Mouse (Mus musculus) lung, embryonic 15.5 days (tissue): Measurements from ENCODE around the gene Itpr1. TPM values are rescaled to one million over a fixed set of nuclear protein-coding genes. Genes with fewer than 3 reads are reported as not detected.

Experiments
- ATAC-seq: fragments of 200-750 bp; cut with Nextera tagmentation; 2 replicates; pipeline ENCODE4 v1.8.0; 2017; ENCODE audit warnings: moderate number of reproducible peaks, borderline replicate concordance; ENCODE audit not compliant: low FRiP score, low TSS enrichment; ENCODE audit errors: extremely low read depth
- H3K27ac ChIP-seq: fragments of 300-500 bp; sonication (generic); 2 replicates; pipeline ENCODE4 v1.5.1; 2015; ENCODE audit warnings: moderate library complexity, mild to moderate bottlenecking, inconsistent platforms
- H3K27me3 ChIP-seq: fragments of 300-500 bp; sonication (generic); 2 replicates; pipeline ENCODE4 v1.6.1; 2015; ENCODE audit warnings: inconsistent platforms
- H3K36me3 ChIP-seq: fragments of 300-500 bp; sonication (generic); 2 replicates; pipeline ENCODE4 v1.6.1; 2015; ENCODE audit warnings: inconsistent platforms
- H3K4me1 ChIP-seq: fragments of 300-500 bp; sonication (generic); 2 replicates; pipeline ENCODE4 v1.6.1; 2015; ENCODE audit warnings: inconsistent platforms
- H3K4me2 ChIP-seq: fragments of 300-500 bp; sonication (generic); 2 replicates; pipeline ENCODE4 v1.6.1; 2015; ENCODE audit warnings: inconsistent platforms, mild to moderate bottlenecking, moderate library complexity
- H3K4me3 ChIP-seq: fragments of 300-500 bp; sonication (generic); 2 replicates; pipeline ENCODE4 v1.5.1; 2015; ENCODE audit warnings: mild to moderate bottlenecking, inconsistent platforms
- H3K9ac ChIP-seq: fragments of 300-500 bp; sonication (generic); 2 replicates; pipeline ENCODE4 v1.6.1; 2015; ENCODE audit warnings: inconsistent platforms
- H3K9me3 ChIP-seq: fragments of 300-500 bp; sonication (generic); 2 replicates; pipeline ENCODE4 v1.6.1; 2016; ENCODE audit warnings: inconsistent platforms
- WGBS: fragments of 180-500 bp; shearing (Covaris S2); methylation state at CpG from one replicate; pipeline ENCODE4 v1.1.7; 2015; 5-methylcytosine and 5-hydroxymethylcytosine counted together
- polyA plus RNA-seq: library from polyadenylated mRNA; unstranded; fragments of >200 nt; fragmentation: Nextera tagmentation; extraction: Ambion mirVana; gene quantifications from 2 replicates; pipeline ENCODE4 v1.2.1, GENCODE M21; 2015

Gene Itpr1
- polyA plus RNA-seq, 1 experiment from 2014 or later, result 14.9 TPM

DNA sequence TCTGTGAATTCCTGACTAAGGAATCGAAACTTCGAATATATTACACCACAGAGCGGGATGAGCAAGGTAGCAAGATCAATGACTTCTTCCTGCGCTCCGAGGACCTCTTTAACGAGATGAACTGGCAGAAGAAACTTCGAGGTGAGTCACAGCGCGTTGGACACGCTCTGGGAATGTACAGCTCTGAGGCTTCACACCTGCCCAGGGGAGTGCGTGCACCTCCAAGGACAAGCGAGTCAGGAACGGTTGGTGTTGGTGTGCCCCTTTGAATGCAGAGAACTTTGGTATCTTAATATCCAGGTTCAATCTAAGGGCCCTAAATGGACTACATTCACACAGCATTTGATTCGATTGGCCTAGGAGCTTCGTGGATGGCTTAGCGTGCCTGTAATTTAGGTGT lies 280.9 kb downstream of the Itpr1 start:
- no peak overlapping the region for H3K27ac ChIP-seq
- no peaks in the 10 kb centered on the region for H3K27me3 ChIP-seq
- WGBS, result 86% methylated on average over 16 of the region's 16 CpGs
- no peak overlapping the region for H3K4me2 ChIP-seq
- peaks cover 11% of the 10 kb centered on the region; the same call in 1 of the 2 replicates for H3K36me3 ChIP-seq
- H3K9ac ChIP-seq, result no peak overlapping the region
- no peak for ATAC-seq
- no peaks in the 10 kb centered on the region for H3K9me3 ChIP-seq
- H3K4me3 ChIP-seq, result no peak overlapping the region
- H3K4me1 ChIP-seq, result no peaks in the 10 kb centered on the region

DNA sequence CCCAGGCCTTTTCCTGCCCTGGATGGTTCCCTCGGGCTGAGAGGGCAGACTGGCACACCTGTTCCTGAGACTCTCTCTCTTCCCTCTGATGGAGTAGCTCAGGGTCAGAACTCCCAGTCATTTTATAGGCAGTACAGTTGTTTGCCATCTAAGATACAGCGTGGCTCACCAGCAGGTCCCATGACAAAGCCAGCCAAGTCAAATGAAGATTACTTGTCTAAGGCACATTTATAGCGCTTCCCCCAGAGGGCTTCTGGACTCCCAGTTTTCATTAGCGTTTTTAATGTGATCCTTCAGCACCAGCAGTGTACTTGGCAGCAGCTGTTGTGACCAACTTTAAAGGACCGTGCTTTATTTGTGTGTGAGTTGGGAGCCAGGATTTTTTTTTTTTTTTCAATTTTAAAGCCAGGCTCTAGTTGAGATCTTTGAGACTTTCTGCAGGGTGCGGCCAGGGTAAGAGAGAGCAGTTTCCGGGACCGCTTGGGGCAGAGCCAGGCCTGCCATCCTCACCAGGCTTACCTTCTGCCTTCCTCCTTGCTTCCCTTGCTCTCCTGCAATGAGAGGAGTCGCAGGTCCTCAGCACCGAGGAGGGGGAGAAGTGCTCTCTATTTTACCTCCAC lies 281.4 kb downstream of the Itpr1 start:
- Histone ChIP-seq H3K4me1 (no peaks in the 10 kb centered on the region), H3K4me2 (no peak overlapping the region), H3K4me3 (no peak overlapping the region), H3K27me3 (no peaks in the 10 kb centered on the region), H3K36me3 (0 out of 2 replicates have a peak, but pooled peaks cover 11% of the 10 kb centered on the region), H3K9me3 (no peaks in the 10 kb centered on the region), H3K27ac (no peak overlapping the region), H3K9ac (no peak overlapping the region)
- no peak for ATAC-seq
- 81% methylated on average over 10 of the region's 10 CpGs for WGBS

DNA sequence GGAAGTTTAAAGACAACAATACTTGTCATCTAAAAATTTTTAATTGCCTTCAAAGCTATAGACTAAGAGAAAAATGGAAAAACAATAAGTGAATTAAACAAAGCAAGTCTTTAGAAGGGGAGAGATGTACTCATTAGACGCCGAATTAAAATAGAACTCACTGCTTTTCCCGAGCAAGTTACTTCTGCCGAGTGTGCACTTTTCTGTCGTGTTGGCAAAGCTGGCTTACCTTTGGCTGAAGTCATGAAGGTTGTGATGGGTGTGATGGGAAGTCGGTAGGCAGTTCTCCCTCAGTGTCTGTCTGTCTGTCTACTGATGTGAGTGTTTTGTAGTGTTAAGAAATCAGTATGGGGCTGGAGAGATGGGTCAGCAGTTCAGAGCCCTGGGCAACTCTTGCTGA lies 282.1 kb downstream of the Itpr1 start:
- H3K36me3 ChIP-seq, result 0 out of 2 replicates have a peak, but pooled peaks cover 8% of the 10 kb centered on the region
- no peak overlapping the region for H3K9ac ChIP-seq
- H3K4me3 ChIP-seq, result no peak overlapping the region
- ATAC-seq, result no peak
- H3K9me3 ChIP-seq, result no peaks in the 10 kb centered on the region
- no peak overlapping the region for H3K4me2 ChIP-seq
- WGBS, result 83% methylated on average over 6 of the region's 6 CpGs
- no peak overlapping the region for H3K27ac ChIP-seq
- no peaks in the 10 kb centered on the region for H3K4me1 ChIP-seq
- H3K27me3 ChIP-seq, result no peaks in the 10 kb centered on the region

GRCm38 (mm10) chr6:108498070-108498469 lies 285.2 kb downstream of the Itpr1 start:
- 77% methylated on average over 7 of the region's 7 CpGs for WGBS
- 0 out of 2 replicates have a peak, but pooled peaks cover 5% of the 10 kb centered on the region for H3K36me3 ChIP-seq
- H3K27me3 ChIP-seq, result no peaks in the 10 kb centered on the region
- no peak overlapping the region for H3K9ac ChIP-seq
- no peaks in the 10 kb centered on the region for H3K9me3 ChIP-seq
- no peak overlapping the region for H3K4me2 ChIP-seq
- no peaks in the 10 kb centered on the region for H3K4me1 ChIP-seq
- H3K27ac ChIP-seq, result no peak overlapping the region
- no peak for ATAC-seq
- no peak overlapping the region for H3K4me3 ChIP-seq

GRCm38 (mm10) chr6:108503651-108504050 lies 290.8 kb downstream of the Itpr1 start:
- Histone ChIP-seq H3K9me3 (no peaks in the 10 kb centered on the region), H3K36me3 (0 out of 2 replicates have a peak, but pooled peaks cover 5% of the 10 kb centered on the region), H3K4me3 (no peak overlapping the region), H3K27me3 (no peaks in the 10 kb centered on the region), H3K4me2 (no peak overlapping the region), H3K27ac (no peak overlapping the region), H3K4me1 (peaks cover 5% of the 10 kb centered on the region; the same call in 1 of the 2 replicates), H3K9ac (no peak overlapping the region)
- no peak for ATAC-seq
- WGBS, result 82% methylated on average over 5 of the region's 5 CpGs

GRCm38 (mm10) chr6:108504717-108505116 lies 291.8 kb downstream of the Itpr1 start:
- no peak for ATAC-seq

GRCm38 (mm10) chr6:108506161-108506560 lies 293.3 kb downstream of the Itpr1 start:
- no peak overlapping the region for H3K4me3 ChIP-seq
- H3K4me1 ChIP-seq, result peaks cover 26% of the 10 kb centered on the region
- WGBS, result 78% methylated on average over 3 of the region's 3 CpGs
- no peak overlapping the region for H3K27ac ChIP-seq
- no peaks in the 10 kb centered on the region for H3K27me3 ChIP-seq
- H3K9me3 ChIP-seq, result no peaks in the 10 kb centered on the region
- H3K4me2 ChIP-seq, result no peak overlapping the region
- 0 out of 2 replicates have a peak, but pooled peaks cover 5% of the 10 kb centered on the region for H3K36me3 ChIP-seq
- H3K9ac ChIP-seq, result no peak overlapping the region
- ATAC-seq, result no peak

More at GRCm38 (mm10) chr6:108504717-108505116, 291.8 kb downstream of the Itpr1 start:
- H3K36me3 ChIP-seq, result 0 out of 2 replicates have a peak, but pooled peaks cover 5% of the 10 kb centered on the region
- no peaks in the 10 kb centered on the region for H3K27me3 ChIP-seq
- no peak overlapping the region for H3K27ac ChIP-seq
- H3K4me2 ChIP-seq, result no peak overlapping the region
- no peaks in the 10 kb centered on the region for H3K9me3 ChIP-seq
- no peak overlapping the region for H3K9ac ChIP-seq
- H3K4me1 ChIP-seq, result peaks cover 15% of the 10 kb centered on the region; the same call in 1 of the 2 replicates
- 73% methylated on average over 7 of the region's 7 CpGs for WGBS
- H3K4me3 ChIP-seq, result no peak overlapping the region

- Histone ChIP-seq H3K27ac (no peak overlapping the region), H3K9me3 (no peaks in the 10 kb centered on the region), H3K9ac (no peak overlapping the region), H3K4me1 (peaks cover 26% of the 10 kb centered on the region), H3K27me3 (no peaks in the 10 kb centered on the region), H3K36me3 (0 out of 2 replicates have a peak, but pooled peaks cover 5% of the 10 kb centered on the region), H3K4me3 (no peak overlapping the region), H3K4me2 (no peak overlapping the region)
- ATAC-seq, result peak; percentile 69; the same call in 1 of the 2 replicates
- WGBS, result 67% methylated on average over 3 of the region's 3 CpGs
These were observed 294.4 kb downstream of the Itpr1 start for GRCm38 (mm10) chr6:108507337-108507736.

DNA sequence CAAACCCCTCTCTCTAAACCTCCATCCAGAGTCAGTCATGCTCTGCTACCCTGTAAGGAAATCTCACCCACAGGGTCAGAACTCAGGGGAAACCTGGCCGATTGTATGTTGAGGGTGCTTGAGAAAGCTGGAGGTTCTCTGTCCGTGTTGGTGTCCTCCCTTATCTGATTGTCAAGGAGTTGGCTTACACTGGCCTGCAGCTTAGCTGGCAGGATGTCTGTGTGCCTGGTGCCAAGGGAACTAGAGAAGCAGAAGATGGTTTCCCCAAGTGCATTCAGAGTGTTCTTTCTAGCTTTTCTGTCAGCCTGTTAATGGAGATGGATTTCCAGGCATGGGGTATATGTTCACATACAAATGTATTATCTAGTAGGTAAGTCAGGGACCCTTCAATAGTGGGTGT lies 296.4 kb downstream of the Itpr1 start:
- Histone ChIP-seq H3K4me2 (no peak overlapping the region), H3K9ac (no peak overlapping the region), H3K9me3 (no peaks in the 10 kb centered on the region), H3K4me3 (no peak overlapping the region), H3K36me3 (0 out of 2 replicates have a peak, but pooled peaks cover 5% of the 10 kb centered on the region), H3K4me1 (peaks cover 30% of the 10 kb centered on the region), H3K27ac (0 out of 2 replicates have a peak overlapping the region, but pooled peaks have one; percentile 1), H3K27me3 (no peaks in the 10 kb centered on the region)
- 36% methylated on average over 2 of the region's 2 CpGs for WGBS
- ATAC-seq, result no peak

- H3K36me3 ChIP-seq, result 0 out of 2 replicates have a peak, but pooled peaks cover 5% of the 10 kb centered on the region
- peaks cover 30% of the 10 kb centered on the region for H3K4me1 ChIP-seq
- no peak overlapping the region for H3K4me3 ChIP-seq
- no peak for ATAC-seq
- no peak overlapping the region for H3K9ac ChIP-seq
- WGBS, result 28% methylated on average over 9 of the region's 9 CpGs
- H3K9me3 ChIP-seq, result no peaks in the 10 kb centered on the region
- 0 out of 2 replicates have a peak overlapping the region, but pooled peaks have one; percentile 35 for H3K27ac ChIP-seq
- H3K27me3 ChIP-seq, result no peaks in the 10 kb centered on the region
- no peak overlapping the region for H3K4me2 ChIP-seq
These were observed 297.2 kb downstream of the Itpr1 start for GRCm38 (mm10) chr6:108510101-108510500.

DNA sequence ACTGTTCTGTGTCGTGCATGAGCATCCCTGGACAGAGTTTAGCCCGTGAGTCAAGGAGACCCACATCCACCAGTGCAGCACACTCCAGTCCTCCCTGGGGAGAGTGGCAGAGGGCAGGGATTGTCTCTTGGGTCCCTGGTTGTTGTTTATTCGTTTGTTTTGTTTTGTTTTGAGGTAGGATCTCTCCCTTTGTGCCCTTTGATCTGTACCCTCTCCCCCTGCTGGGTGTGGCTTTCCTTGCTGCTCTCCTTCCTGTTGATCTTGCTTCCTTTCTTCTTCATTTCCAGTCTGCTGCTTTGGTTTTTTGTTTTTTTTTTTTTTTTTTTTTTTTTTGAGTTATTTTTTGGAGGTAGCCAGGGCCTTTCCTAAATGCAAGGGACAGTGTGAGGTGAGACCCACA lies 299.2 kb downstream of the Itpr1 start:
- WGBS, result 55% methylated on average over 3 of the region's 3 CpGs
- H3K4me1 ChIP-seq, result peaks cover 33% of the 10 kb centered on the region
- no peak for ATAC-seq

DNA sequence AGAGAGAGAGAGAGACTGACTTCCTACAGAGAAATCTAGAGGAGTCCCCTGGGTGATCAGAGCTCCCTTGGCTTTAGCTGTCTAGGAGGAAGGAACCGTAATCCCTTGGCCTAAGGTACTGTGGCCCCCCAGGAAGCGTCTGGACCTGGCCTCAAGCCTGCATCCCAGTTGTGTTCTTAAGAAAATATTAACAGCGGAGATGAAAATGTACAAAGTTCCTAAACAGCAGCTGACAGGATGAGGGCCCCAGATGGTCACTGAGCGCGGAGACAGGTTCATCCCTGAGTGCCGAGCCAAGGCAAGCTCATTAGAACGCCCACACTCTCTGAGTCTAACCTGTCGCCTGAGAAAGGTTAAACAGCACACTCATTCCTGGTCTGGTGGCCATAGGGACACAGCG lies 300.1 kb downstream of the Itpr1 start:
- H3K4me2 ChIP-seq, result no peak overlapping the region
- no peak for ATAC-seq
- H3K4me1 ChIP-seq, result peaks cover 39% of the 10 kb centered on the region
- 71% methylated on average over 9 of the region's 9 CpGs for WGBS
- H3K4me3 ChIP-seq, result no peak overlapping the region
- no peaks in the 10 kb centered on the region for H3K36me3 ChIP-seq
- H3K9me3 ChIP-seq, result no peaks in the 10 kb centered on the region
- H3K27me3 ChIP-seq, result no peaks in the 10 kb centered on the region
- no peak overlapping the region for H3K9ac ChIP-seq
- H3K27ac ChIP-seq, result no peak overlapping the region

More for the DNA sequence above, 299.2 kb downstream of the Itpr1 start:
- Histone ChIP-seq H3K4me3 (no peak overlapping the region), H3K9me3 (no peaks in the 10 kb centered on the region), H3K36me3 (no peaks in the 10 kb centered on the region), H3K4me2 (no peak overlapping the region), H3K27me3 (no peaks in the 10 kb centered on the region), H3K9ac (no peak overlapping the region), H3K27ac (no peak overlapping the region)
